ENCODE assay signal across 26 mouse cellular contexts in the genomic region with DNA sequence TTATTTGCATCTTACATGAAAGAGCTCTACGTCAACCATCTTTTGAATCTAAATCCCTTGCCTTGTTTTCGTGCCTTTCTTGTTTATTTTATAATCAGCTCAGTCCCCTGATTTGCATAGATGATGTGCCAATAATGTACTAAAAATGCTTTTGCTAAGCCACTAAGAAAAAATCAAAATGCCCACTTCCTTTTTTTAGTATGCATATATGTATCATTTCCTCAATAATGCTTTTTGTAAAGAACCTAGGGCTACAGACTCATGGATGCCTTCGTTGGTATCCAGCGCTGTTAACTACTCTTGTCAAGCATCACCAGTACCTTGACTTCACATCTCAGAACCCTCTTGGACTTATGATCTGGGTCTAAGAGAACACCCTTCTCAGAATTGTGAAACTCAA. TPM values are rescaled to one million over a fixed set of nuclear protein-coding genes. Genes with fewer than 3 reads are reported as not detected.
DNase-seq lines count a peak whose midpoint lies in the region; ATAC-seq lines count a peak whose summit lies in the region.
"Had no signal": no experiment of that assay in that cellular context is flagged by ENCODE, and none has a peak within 500 bp of the region (broad histone marks: within the 10 kb centered on the region; RNA-seq: fewer than 3 reads in every experiment).

No protein-coding gene starts in this region.

- H3K36me3 ChIP-seq in splenic B cell, adult 2 months (ENCODE audit: control insufficient read depth, insufficient read depth, low read length, poor library complexity, severe bottlenecking): no peaks in the 10 kb centered on the region
- H3K36me3 ChIP-seq: embryonic facial prominence, embryonic 10.5 days; embryonic facial prominence, embryonic 13.5 days; forebrain, embryonic 12.5 days; forebrain, embryonic 15.5 days; hindbrain, embryonic 10.5 days; intestine, embryonic 15.5 days had no signal

- DNase-seq in A20 (ENCODE audit: low read depth, low spot score): peak; percentile 49
- DNase-seq in splenic B cell, adult 2 months (ENCODE audit: low read depth, low spot score): peak; percentile 57
- no peak for DNase-seq in T-cell, adult 2 months (ENCODE audit: low spot score)
- DNase-seq in kidney, adult 8-10 months: no peak
- no peak for DNase-seq in cerebellum, adult 9-11 months
- DNase-seq: adrenal gland, postnatal 10 days; adrenal gland, postnatal 36 days; cerebellum, adult 18-20 months; cerebellum, adult 9-10 months; cerebellum, postnatal 25 days; embryo, embryonic 11 days; gastrocnemius, postnatal 10 days; gastrocnemius, postnatal 36 days; heart, adult 18-20 months had no signal

- no peaks in the 10 kb centered on the region for H3K27me3 ChIP-seq in splenic B cell, adult 2 months (ENCODE audit: control insufficient read depth, insufficient read depth, low read length, poor library complexity, severe bottlenecking)
- H3K27me3 ChIP-seq: embryonic facial prominence, embryonic 13.5 days; forebrain, embryonic 12.5 days; forebrain, embryonic 15.5 days; heart, embryonic 13.5 days; hindbrain, embryonic 13.5 days; intestine, embryonic 15.5 days had no signal

- ATAC-seq in common myeloid progenitor, adult 5-6 weeks (replicated peaks; ENCODE audit: low read depth, poor library complexity, severe bottlenecking): peak; percentile 64
- ATAC-seq in megakaryocyte progenitor cell, adult 5-6 weeks (replicated peaks; ENCODE audit: poor library complexity): peak; percentile 70
- ATAC-seq: forebrain, embryonic 15.5 days; hindbrain, embryonic 16.5 days; intestine, embryonic 15.5 days had no signal

RNA-seq across cellular contexts. Expression of gene Il12a, which starts 56.9 kb away (rescaled TPM):
- 55.4 and 71.9 TPM in 2 replicates for total RNA-seq in common myeloid progenitor, adult 5-6 weeks (2017)
- 41.2 and 51.4 TPM in 2 replicates for total RNA-seq in megakaryocyte progenitor cell, adult 5-6 weeks (2015)
- 30.2 and 46.1 TPM in 2 replicates for total RNA-seq in megakaryocyte progenitor cell, adult 5-6 weeks (2017)
- total RNA-seq: ES-E14 had no signal

Comparison
In these comparisons a context has a peak if more than half of its experiments do, and no peak if none do; other contexts are left out.
1. DNase-seq: peak in A20 (single experiment) and splenic B cell, adult 2 months (single experiment); none in T-cell, adult 2 months (single experiment), kidney, adult 8-10 months (0 of 2) and cerebellum, adult 9-11 months (single experiment).